Mouse (Mus musculus) ovary, postnatal 36 days (tissue): ENCODE measurements around the gene Usp22.
"Not testable (repeated sequence)": the region's sequence is repeated elsewhere in the genome, so short reads cannot be mapped to it uniquely, and the experiment has no call there.

Experiments used
- DNase-seq: peaks from one replicate; pipeline ENCODE4 v3.0.0; 2022; ENCODE audit warnings: low spot score, mixed read lengths

Usp22 gene

GRCm38 (mm10) chr11:61174821-61175658 lies at the start of gene Usp22:
Gene Usp22, minus strand, starts transcription at chr11:61175055.
- peak; percentile 98 for DNase-seq

- DNase-seq = no peak
Measured at GRCm38 (mm10) chr11:61224234-61224744, 49.4 kb upstream of the Usp22 start.

GRCm38 (mm10) chr11:61222971-61223745 lies 48.3 kb upstream of the Usp22 start:
- no peak for DNase-seq

- DNase-seq = no peak
Measured at GRCm38 (mm10) chr11:61222007-61222406, 47.2 kb upstream of the Usp22 start.

- no peak for DNase-seq
Measured at GRCm38 (mm10) chr11:61220156-61220881, 45.5 kb upstream of the Usp22 start.

- no peak for DNase-seq
Measured at GRCm38 (mm10) chr11:61215936-61216335, 41.1 kb upstream of the Usp22 start.

GRCm38 (mm10) chr11:61212102-61212501 lies 37.2 kb upstream of the Usp22 start:
- no peak for DNase-seq

GRCm38 (mm10) chr11:61208316-61208715 lies 33.5 kb upstream of the Usp22 start:
- no peak for DNase-seq

- DNase-seq = no peak
Measured at GRCm38 (mm10) chr11:61207487-61208246, 32.8 kb upstream of the Usp22 start, which contains the start of gene Aldh3a1. Gene Aldh3a1, plus strand, starts transcription at chr11:61207537.

GRCm38 (mm10) chr11:61206136-61206535 lies 31.3 kb upstream of the Usp22 start:
- DNase-seq = no peak

- DNase-seq = no peak
Measured at GRCm38 (mm10) chr11:61205167-61205950, 30.5 kb upstream of the Usp22 start.

GRCm38 (mm10) chr11:61202810-61203209 lies 28.0 kb upstream of the Usp22 start:
- DNase-seq = no peak

GRCm38 (mm10) chr11:61202186-61202585 lies 27.3 kb upstream of the Usp22 start:
- DNase-seq = no peak

- no peak for DNase-seq
Measured at GRCm38 (mm10) chr11:61199620-61200362, 24.9 kb upstream of the Usp22 start.

GRCm38 (mm10) chr11:61197935-61198334 lies 23.1 kb upstream of the Usp22 start:
- no peak for DNase-seq

- DNase-seq = no peak
Measured at GRCm38 (mm10) chr11:61196616-61197353, 21.9 kb upstream of the Usp22 start.

- DNase-seq = peak; percentile 75
Measured at GRCm38 (mm10) chr11:61193392-61193791, 18.5 kb upstream of the Usp22 start.

- no peak for DNase-seq
Measured at GRCm38 (mm10) chr11:61192779-61193178, 17.9 kb upstream of the Usp22 start.

- not testable (repeated sequence) for DNase-seq
Measured at GRCm38 (mm10) chr11:61192123-61192522, 17.3 kb upstream of the Usp22 start.
